Mouse (Mus musculus): ENCODE results near the gene Prm2.

DNA sequence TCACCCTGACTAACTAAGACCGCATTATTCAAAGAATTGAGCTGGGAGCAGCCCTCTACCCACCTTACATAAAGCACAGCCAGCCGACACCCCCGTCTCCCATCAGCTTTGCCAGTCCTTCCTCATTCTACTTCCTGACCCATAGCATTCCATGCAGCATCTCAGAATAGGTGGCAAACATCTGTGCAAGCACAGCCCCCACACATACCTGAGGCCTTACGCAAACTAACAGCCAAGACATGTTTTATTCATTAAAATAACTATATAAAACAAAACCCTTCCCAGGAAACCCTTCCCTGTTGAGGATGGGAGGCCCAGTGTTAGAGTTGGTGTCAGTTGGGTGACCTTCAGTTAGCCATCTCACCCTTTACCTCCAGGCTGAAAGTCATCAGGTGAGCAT lies 29.9 kb upstream of the Prm2 start:
- TF ChIP-seq CTCF (IDR thresholded peaks at IDR 0.05; ENCODE audit: extremely low read depth, insufficient read length, insufficient replicate concordance, low read depth, low read length) (no peak), POLR2A (IDR thresholded peaks at IDR 0.05; ENCODE audit: low read depth, low read length) (no peak)
